Mouse (Mus musculus) embryonic facial prominence, embryonic 11.5 days (tissue): ENCODE results near the gene Zfp735. TPM values are rescaled to one million over a fixed set of nuclear protein-coding genes. Genes with fewer than 3 reads are reported as not detected.

ENCODE experiments used
- ATAC-seq: fragments of 200-750 bp; cut with Nextera tagmentation; replicated peaks from 2 replicates; pipeline ENCODE4 v1.8.0; 2017; ENCODE audit warnings: low read depth; ENCODE audit not compliant: insufficient number of reproducible peaks, low FRiP score, low TSS enrichment
- DNase-seq: peaks from one replicate; pipeline ENCODE4 v3.0.0-alpha.2; 2015; ENCODE audit warnings: low spot score
- H3K27ac ChIP-seq: fragments of 300-500 bp; sonication (generic); replicated peaks from 2 replicates; pipeline ENCODE4 v1.5.1; 2014; ENCODE audit warnings: mild to moderate bottlenecking, low read depth, low read length, control low read depth
- H3K27me3 ChIP-seq: fragments of 300-500 bp; sonication (generic); 2 replicates; pipeline ENCODE4 v1.6.1; 2014; ENCODE audit warnings: mild to moderate bottlenecking, low read length, moderate library complexity, mixed read lengths; ENCODE audit not compliant: control insufficient read depth, insufficient read depth
- H3K36me3 ChIP-seq: fragments of 300-500 bp; sonication (generic); replicated peaks from 2 replicates; pipeline ENCODE4 v1.6.1; 2014; ENCODE audit warnings: low read depth, mild to moderate bottlenecking, low read length, moderate library complexity, mixed read lengths; ENCODE audit not compliant: control insufficient read depth, insufficient read depth
- H3K4me1 ChIP-seq: fragments of 300-500 bp; sonication (generic); 2 replicates; pipeline ENCODE4 v1.6.1; 2014; ENCODE audit warnings: low read length, mixed read lengths; ENCODE audit not compliant: control insufficient read depth, insufficient read depth
- H3K4me2 ChIP-seq: fragments of 300-500 bp; sonication (generic); 2 replicates; pipeline ENCODE4 v1.6.1; 2014; ENCODE audit warnings: low read depth, mild to moderate bottlenecking, control low read depth, low read length, moderate library complexity
- H3K4me3 ChIP-seq: fragments of 300-500 bp; sonication (generic); 2 replicates; pipeline ENCODE4 v1.5.1; 2014; ENCODE audit warnings: low read depth, low read length, control low read depth
- H3K9ac ChIP-seq: fragments of 300-500 bp; sonication (generic); replicated peaks from 2 replicates; pipeline ENCODE4 v1.6.1; 2014; ENCODE audit warnings: mild to moderate bottlenecking, control low read depth, low read length
- H3K9me3 ChIP-seq: fragments of 300-500 bp; sonication (generic); replicated peaks from 2 replicates; pipeline ENCODE4 v1.6.1; 2016; ENCODE audit warnings: mild to moderate bottlenecking, low read length, inconsistent platforms, mixed read lengths; ENCODE audit not compliant: control insufficient read depth
- WGBS: fragments of 180-500 bp; shearing (Covaris S2); extraction: QIAGEN DNeasy Blood & Tissue Kit; methylation state at CpG from one replicate; pipeline ENCODE4 v1.1.7; 2014; 5-methylcytosine and 5-hydroxymethylcytosine counted together
- polyA plus RNA-seq: library from polyadenylated mRNA; unstranded; fragments of >200 nt; fragmentation: Nextera tagmentation; extraction: Ambion mirVana; gene quantifications from 2 replicates; pipeline ENCODE4 v1.2.1, GENCODE M21; 2014

The Zfp735 gene
- polyA plus RNA-seq = not detected in 2 replicates

DNA sequence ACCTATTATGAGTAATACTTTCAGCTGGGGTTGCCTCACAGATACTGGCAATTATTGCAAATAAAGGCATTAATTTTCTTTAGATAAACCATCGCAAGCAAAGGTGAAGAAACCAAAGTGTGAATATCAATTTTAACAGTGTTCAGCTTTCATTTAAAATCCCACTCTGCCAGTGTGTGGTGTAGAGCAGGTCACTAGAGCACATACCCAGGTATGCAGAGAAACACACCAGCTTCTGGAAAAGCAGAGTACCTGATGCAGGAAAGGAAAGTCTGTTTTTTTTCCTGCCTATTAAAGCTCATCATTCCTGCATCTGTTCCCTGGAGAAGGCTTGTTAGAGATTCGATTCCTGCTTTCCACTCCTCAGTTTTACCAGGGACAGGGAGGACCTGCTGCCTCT, at the start of gene Zfp735:
Gene Zfp735 (plus strand): TSS at position 301 of the 400 bp plus-strand sequence.
- Histone ChIP-seq H3K4me1 (no peaks in the 10 kb centered on the region), H3K27ac (no peak within 1 kb of the TSS), H3K9me3 (no peaks in the 10 kb centered on the region), H3K4me3 (no peak within 1 kb of the TSS), H3K27me3 (no peaks in the 10 kb centered on the region), H3K4me2 (no peak within 1 kb of the TSS), H3K36me3 (no peaks in the 10 kb centered on the region), H3K9ac (no peak within 1 kb of the TSS)
- DNase-seq (no peak), ATAC-seq (no peak)
- WGBS = 81% methylated on average over 2 of the region's 2 CpGs

DNA sequence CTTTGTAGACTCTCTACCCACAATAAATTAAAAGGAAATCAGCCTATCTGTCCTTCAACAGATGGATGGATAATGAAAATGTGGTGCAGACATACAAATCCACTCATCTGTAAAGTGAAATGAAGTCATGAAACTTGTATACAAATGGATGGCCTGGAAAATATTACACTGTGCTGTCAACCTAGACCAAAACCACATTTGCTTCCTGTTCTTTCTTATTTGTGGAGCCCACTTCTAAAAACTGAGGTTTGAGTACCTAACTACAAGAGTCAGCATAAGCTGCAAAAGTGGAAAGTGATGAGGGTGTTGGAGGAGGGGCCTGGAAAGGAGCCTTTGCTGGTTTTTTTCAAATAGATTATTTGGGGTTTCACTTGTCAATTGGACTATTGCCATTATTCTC, 70.5 kb downstream of the Zfp735 start:
- DNase-seq (no peak), ATAC-seq (no peak)
- H3K9ac ChIP-seq = no peak overlapping the region
- no peaks in the 10 kb centered on the region for H3K4me1 ChIP-seq
- no peaks in the 10 kb centered on the region for H3K36me3 ChIP-seq
- no peak overlapping the region for H3K27ac ChIP-seq
- H3K4me2 ChIP-seq = no peak overlapping the region
- H3K9me3 ChIP-seq = no peaks in the 10 kb centered on the region
- no peak overlapping the region for H3K4me3 ChIP-seq
- no peaks in the 10 kb centered on the region for H3K27me3 ChIP-seq

Other genes with a start within 250 kb of the Zfp735 start
- not detected in 2 replicates for gene Olfr380, start 231.3 kb upstream of the Zfp735 start, polyA plus RNA-seq
- gene Olfr381, start 197.2 kb upstream of the Zfp735 start, polyA plus RNA-seq = not detected in 2 replicates
- not detected in 2 replicates for gene Olfr382, start 171.6 kb upstream of the Zfp735 start, polyA plus RNA-seq
- gene Olfr385, start 95.8 kb upstream of the Zfp735 start, polyA plus RNA-seq = not detected in 2 replicates
- not detected in 2 replicates for gene Olfr384, start 90.2 kb upstream of the Zfp735 start, polyA plus RNA-seq
- gene Olfr389, start 91.9 kb downstream of the Zfp735 start, polyA plus RNA-seq = not detected in 2 replicates
- gene Olfr390, start 94.2 kb downstream of the Zfp735 start, polyA plus RNA-seq = not detected in 2 replicates
- not detected in 2 replicates for gene Olfr391-ps, start 114.3 kb downstream of the Zfp735 start, polyA plus RNA-seq
- not detected in 2 replicates for gene Olfr392, start 128.3 kb downstream of the Zfp735 start, polyA plus RNA-seq
- gene Olfr393, start 162.7 kb downstream of the Zfp735 start, polyA plus RNA-seq = not detected in 2 replicates
- not detected in 2 replicates for gene Olfr394, start 202.0 kb downstream of the Zfp735 start, polyA plus RNA-seq
- gene Olfr395, start 220.5 kb downstream of the Zfp735 start, polyA plus RNA-seq = not detected in 2 replicates
- gene Olfr23, start 247.9 kb downstream of the Zfp735 start, polyA plus RNA-seq = not detected in 2 replicates